ENCODE assay signal across 8 mouse cellular contexts in genomic region chr5:117946605-117947004, GRCm38 (mm10). TPM values are rescaled to one million over a fixed set of nuclear protein-coding genes. Genes with fewer than 3 reads are reported as not detected.
DNase-seq lines count a peak whose midpoint lies in the region; ATAC-seq and TF ChIP-seq lines count a peak whose summit lies in the region.

No protein-coding gene starts in this region.

- WGBS in neural tube, embryonic 11.5 days = 43% methylated on average over 4 of the region's 4 CpGs
- WGBS in lung, embryonic 14.5 days = 17% methylated on average over 4 of the region's 4 CpGs

- H3K9me3 ChIP-seq in neural tube, embryonic 11.5 days (ENCODE audit: control insufficient read depth, low read length) = no peaks in the 10 kb centered on the region
- H3K9me3 ChIP-seq in lung, embryonic 14.5 days (ENCODE audit: low read depth, low read length) = no peaks in the 10 kb centered on the region

- no peak for ATAC-seq in neural tube, embryonic 11.5 days (ENCODE audit: insufficient read depth, low FRiP score, low TSS enrichment)
- peak; percentile 71 for ATAC-seq in inflammation-experienced regulatory T-cells, adult 6 months
- ATAC-seq in lung, embryonic 14.5 days (ENCODE audit: insufficient read depth) = no peak

- H3K27ac ChIP-seq in neural tube, embryonic 11.5 days (ENCODE audit: low read depth, low read length) = no peak overlapping the region
- H3K27ac ChIP-seq in lung, embryonic 14.5 days (ENCODE audit: low read depth) = no peak overlapping the region

- DNase-seq in embryo, embryonic 10 days (ENCODE audit: low spot score) = peak; percentile 39
- DNase-seq in embryo, embryonic 9.5 days (ENCODE audit: extremely low spot score) = no peak
- peak; percentile 30 for DNase-seq in neural tube, embryonic 11.5 days (ENCODE audit: low spot score)
- DNase-seq in neural tube, embryonic 10.5 days (ENCODE audit: extremely low spot score, low spot score) = no peak
- peak; percentile 58 for DNase-seq in cerebellum, adult 9-11 months
- DNase-seq in lung, embryonic 14.5 days = peak; percentile 62
- DNase-seq in thymus, postnatal 36 days = peak; percentile 34 to 43

- no peaks in the 10 kb centered on the region for H3K4me1 ChIP-seq in neural tube, embryonic 11.5 days (ENCODE audit: control insufficient read depth, insufficient read depth, low read length)
- no peaks in the 10 kb centered on the region for H3K4me1 ChIP-seq in lung, embryonic 14.5 days (ENCODE audit: insufficient read depth)

- H3K27me3 ChIP-seq in neural tube, embryonic 11.5 days (ENCODE audit: control insufficient read depth, insufficient read depth, low read length) = no peaks in the 10 kb centered on the region
- H3K27me3 ChIP-seq in lung, embryonic 14.5 days (ENCODE audit: insufficient read depth, low read length) = no peaks in the 10 kb centered on the region

- H3K4me3 ChIP-seq in neural tube, embryonic 11.5 days (ENCODE audit: low read depth, low read length) = no peak overlapping the region
- H3K4me3 ChIP-seq in lung, embryonic 14.5 days (ENCODE audit: low read depth, low read length) = no peak overlapping the region

- H3K9ac ChIP-seq in neural tube, embryonic 11.5 days (ENCODE audit: low read length) = no peak overlapping the region
- H3K9ac ChIP-seq in lung, embryonic 14.5 days = no peak overlapping the region

- peak; percentile 78 for TF ChIP-seq CTCF in lung, embryonic 14.5 days (IDR thresholded peaks at IDR 0.05; ENCODE audit: low read depth)

- H3K4me2 ChIP-seq in neural tube, embryonic 11.5 days (ENCODE audit: low read depth) = no peak overlapping the region
- H3K4me2 ChIP-seq in lung, embryonic 14.5 days = no peak overlapping the region

- H3K36me3 ChIP-seq in neural tube, embryonic 11.5 days (ENCODE audit: control insufficient read depth, insufficient read depth, low read length) = no peaks in the 10 kb centered on the region
- no peaks in the 10 kb centered on the region for H3K36me3 ChIP-seq in lung, embryonic 14.5 days (ENCODE audit: insufficient read depth)

RNA-seq across cellular contexts. Expression of gene Fbxo21, which starts 29.9 kb away (rescaled TPM):
- polyA plus RNA-seq in neural tube, embryonic 11.5 days (2014; fragmentation: Nextera tagmentation; extraction: Ambion mirVana) = 102 and 107 TPM in 2 replicates
- polyA plus RNA-seq in inflammation-experienced regulatory T-cells, adult 6 months (2017; shearing (Covaris generic)) = 10 to 100 TPM in 1 of 3 experiments, 1 to 10 TPM in 2; 8.3 to 15.6 (median 9.3) TPM
- polyA plus RNA-seq in lung, embryonic 14.5 days (2014; fragmentation: Nextera tagmentation; extraction: Ambion mirVana) = 61.5 and 64.3 TPM in 2 replicates

Comparison
In these comparisons a context has a peak if more than half of its experiments do, and no peak if none do; other contexts are left out.
1. DNase-seq: peak in embryo, embryonic 10 days (single experiment), neural tube, embryonic 11.5 days (single experiment), cerebellum, adult 9-11 months (single experiment), lung, embryonic 14.5 days (single experiment) and thymus, postnatal 36 days (2 of 2); none in embryo, embryonic 9.5 days (single experiment) and neural tube, embryonic 10.5 days (single experiment).